Mouse (Mus musculus): ENCODE data around the gene Npcd. TPM values are rescaled to one million over a fixed set of nuclear protein-coding genes. Genes with fewer than 3 reads are reported as not detected.

The Npcd gene
- total RNA-seq, 2 experiments from 2014 or later, result 21.9 to 36.2 TPM

GRCm38 (mm10) chr15:79768302-79768701 is 65.7 kb downstream of the Npcd start:
- DNase-seq (ENCODE audit: low spot score in 2 of 2), result no peak

- no peak for DNase-seq (ENCODE audit: low spot score in 2 of 2)
These were observed 66.6 kb downstream of the Npcd start for GRCm38 (mm10) chr15:79767327-79767961.

- DNase-seq (ENCODE audit: low spot score in 2 of 2), result peak in 1 of 2 experiments; percentile 70
These were observed 67.4 kb downstream of the Npcd start for GRCm38 (mm10) chr15:79766586-79767071.

GRCm38 (mm10) chr15:79766168-79766567 is 67.9 kb downstream of the Npcd start:
- DNase-seq (ENCODE audit: low spot score in 2 of 2), result no peak

- DNase-seq (ENCODE audit: low spot score in 2 of 2), result no peak
These were observed 68.7 kb downstream of the Npcd start for GRCm38 (mm10) chr15:79765361-79765760.

- DNase-seq (ENCODE audit: low spot score in 2 of 2), result peak in 1 of 2 experiments; percentile 65
These were observed 69.3 kb downstream of the Npcd start for GRCm38 (mm10) chr15:79764539-79765267.

- DNase-seq (ENCODE audit: low spot score in 2 of 2), result no peak
These were observed 70.3 kb downstream of the Npcd start for GRCm38 (mm10) chr15:79763601-79764246.

- no peak for DNase-seq (ENCODE audit: low spot score in 2 of 2)
These were observed 71.0 kb downstream of the Npcd start for GRCm38 (mm10) chr15:79763001-79763400.

GRCm38 (mm10) chr15:79760956-79761355 is 73.1 kb downstream of the Npcd start:
- no peak for DNase-seq (ENCODE audit: low spot score in 2 of 2)

- DNase-seq (ENCODE audit: low spot score in 2 of 2), result no peak
These were observed 76.9 kb downstream of the Npcd start for GRCm38 (mm10) chr15:79757118-79757517.

GRCm38 (mm10) chr15:79755977-79756625 is 77.9 kb downstream of the Npcd start:
- DNase-seq (ENCODE audit: low spot score in 2 of 2), result no peak

GRCm38 (mm10) chr15:79755176-79755575 is 78.9 kb downstream of the Npcd start:
- DNase-seq (ENCODE audit: low spot score in 2 of 2), result no peak

- DNase-seq (ENCODE audit: low spot score in 2 of 2), result no peak
These were observed 80.2 kb downstream of the Npcd start for GRCm38 (mm10) chr15:79753873-79754272.

- DNase-seq (ENCODE audit: low spot score in 2 of 2), result no peak
These were observed 80.7 kb downstream of the Npcd start for GRCm38 (mm10) chr15:79753420-79753752.

GRCm38 (mm10) chr15:79752742-79753419 is 81.2 kb downstream of the Npcd start:
- DNase-seq (ENCODE audit: low spot score in 2 of 2), result peak; percentile 75 to 78

GRCm38 (mm10) chr15:79751772-79752171 is 82.3 kb downstream of the Npcd start:
- no peak for DNase-seq (ENCODE audit: low spot score in 2 of 2)

GRCm38 (mm10) chr15:79750266-79750665 is 83.8 kb downstream of the Npcd start:
- no peak for DNase-seq (ENCODE audit: low spot score in 2 of 2)

GRCm38 (mm10) chr15:79749162-79749561 is 84.9 kb downstream of the Npcd start:
- no peak for DNase-seq (ENCODE audit: low spot score in 2 of 2)

- no peak for DNase-seq (ENCODE audit: low spot score in 2 of 2)
These were observed 86.0 kb downstream of the Npcd start for GRCm38 (mm10) chr15:79747998-79748397.

GRCm38 (mm10) chr15:79745883-79746282 is 88.2 kb downstream of the Npcd start:
- no peak for DNase-seq (ENCODE audit: low spot score in 2 of 2)

- no peak for DNase-seq (ENCODE audit: low spot score in 2 of 2)
These were observed 88.7 kb downstream of the Npcd start for GRCm38 (mm10) chr15:79745312-79745711.
